Mouse (Mus musculus) cerebellum, postnatal 4 days (tissue): Measurements from ENCODE around the gene Myh6.

Source experiments
- DNase-seq, 2 experiments: peaks; one replicate each; pipeline ENCODE4 v3.0.0; 2022; ENCODE audit warnings: low spot score in 2 of 2, mixed read lengths in 1 of 2

Myh6 gene

GRCm38 (mm10) chr14:54935904-54936830 is 30.6 kb downstream of the Myh6 start, which contains the start of gene Cmtm5:
Gene Cmtm5 (plus strand): TSS chr14:54936261.
- peak in 1 of 2 experiments; percentile 49 for DNase-seq

- no peak for DNase-seq
Observed at GRCm38 (mm10) chr14:54932645-54933150, 34.0 kb downstream of the Myh6 start, which contains the start of gene Il25. Gene Il25 (plus strand): TSS chr14:54932695.

- DNase-seq, result peak in 1 of 2 experiments; percentile 31
Observed at GRCm38 (mm10) chr14:54930431-54930830, 36.3 kb downstream of the Myh6 start.

GRCm38 (mm10) chr14:54929801-54930200 is 36.9 kb downstream of the Myh6 start:
- DNase-seq, result no peak

- DNase-seq, result no peak
Observed at GRCm38 (mm10) chr14:54927296-54927695, 39.4 kb downstream of the Myh6 start.

GRCm38 (mm10) chr14:54926401-54927158 is 40.1 kb downstream of the Myh6 start:
- DNase-seq, result peak in 1 of 2 experiments; percentile 58

GRCm38 (mm10) chr14:54925349-54926342 is 41.1 kb downstream of the Myh6 start, which contains the start of gene Efs:
Gene Efs (minus strand): TSS chr14:54926126.
- peak; percentile 48 to 72 for DNase-seq

- peak in 1 of 2 experiments; percentile 53 for DNase-seq
Observed at GRCm38 (mm10) chr14:54924641-54925348, 41.9 kb downstream of the Myh6 start.

- no peak for DNase-seq
Observed at GRCm38 (mm10) chr14:54920076-54920685, 46.5 kb downstream of the Myh6 start.

GRCm38 (mm10) chr14:54913343-54913742 is 53.4 kb downstream of the Myh6 start:
- no peak for DNase-seq

- peak; percentile 69 to 81 for DNase-seq
Observed at GRCm38 (mm10) chr14:54912886-54913285, 53.8 kb downstream of the Myh6 start, which contains the start of gene Slc22a17. Gene Slc22a17 (minus strand): TSS chr14:54913132.

- peak in 1 of 2 experiments; percentile 46 for DNase-seq
Observed at GRCm38 (mm10) chr14:54912109-54912850, 54.4 kb downstream of the Myh6 start.

GRCm38 (mm10) chr14:54908682-54909081 is 58.0 kb downstream of the Myh6 start:
- no peak for DNase-seq

GRCm38 (mm10) chr14:54903641-54904040 is 63.1 kb downstream of the Myh6 start:
- DNase-seq, result no peak

GRCm38 (mm10) chr14:54900383-54900782 is 66.3 kb downstream of the Myh6 start:
- DNase-seq, result peak in 1 of 2 experiments; percentile 63

GRCm38 (mm10) chr14:54897445-54897844 is 69.3 kb downstream of the Myh6 start:
- no peak for DNase-seq

GRCm38 (mm10) chr14:54894296-54895151 is 72.2 kb downstream of the Myh6 start:
- DNase-seq, result no peak

- DNase-seq, result peak; percentile 94 to 97
Observed at GRCm38 (mm10) chr14:54893651-54894181, 73.0 kb downstream of the Myh6 start.
